Mouse (Mus musculus): ENCODE results near the gene Mgam. TPM values are rescaled to one million over a fixed set of nuclear protein-coding genes. Genes with fewer than 3 reads are reported as not detected.
"Not testable (repeated sequence)": the region's sequence is repeated elsewhere in the genome, so short reads cannot be mapped to it uniquely, and the experiment has no call there.

Gene Mgam
- polyA plus RNA-seq, 1 experiment from 2014 or later, result 0.51 TPM

- H3K4me2 ChIP-seq, result no peak overlapping the region
- H3K4me1 ChIP-seq (replicated peaks), result no peaks in the 10 kb centered on the region
- DNase-seq, result no peak
- H3K4me3 ChIP-seq (replicated peaks), result no peak overlapping the region
- no peak overlapping the region for H3K27ac ChIP-seq
- no peaks in the 10 kb centered on the region for H3K36me3 ChIP-seq
- no peaks in the 10 kb centered on the region for H3K27me3 ChIP-seq
- no peak overlapping the region for H3K9ac ChIP-seq
- no peaks in the 10 kb centered on the region for H3K9me3 ChIP-seq (replicated peaks)
- 65% methylated on average over 1 of the region's 1 CpGs for WGBS (ENCODE audit: insufficient replicate concordance)
- ATAC-seq (ENCODE audit: low read depth), result no peak
Observed at GRCm38 (mm10) chr6:40634640-40635071, 6.0 kb downstream of the Mgam start.

- H3K9me3 ChIP-seq (replicated peaks), result no peaks in the 10 kb centered on the region
- ATAC-seq (ENCODE audit: low read depth) (no peak), DNase-seq (no peak)
- no peak overlapping the region for H3K4me3 ChIP-seq (replicated peaks)
- H3K36me3 ChIP-seq, result no peaks in the 10 kb centered on the region
- H3K27me3 ChIP-seq, result no peaks in the 10 kb centered on the region
- no peaks in the 10 kb centered on the region for H3K4me1 ChIP-seq (replicated peaks)
- H3K4me2 ChIP-seq, result no peak overlapping the region
- no peak overlapping the region for H3K27ac ChIP-seq
- WGBS (ENCODE audit: insufficient replicate concordance), result 59% methylated on average over 6 of the region's 6 CpGs
- no peak overlapping the region for H3K9ac ChIP-seq
Observed at GRCm38 (mm10) chr6:40635559-40635958, 6.9 kb downstream of the Mgam start.

GRCm38 (mm10) chr6:40637755-40638154 is 9.1 kb downstream of the Mgam start:
- ATAC-seq (ENCODE audit: low read depth), result no peak
- Histone ChIP-seq H3K9me3 (replicated peaks) (no peaks in the 10 kb centered on the region), H3K9ac (no peak overlapping the region), H3K27me3 (no peaks in the 10 kb centered on the region), H3K27ac (no peak overlapping the region), H3K36me3 (no peaks in the 10 kb centered on the region), H3K4me3 (replicated peaks) (no peak overlapping the region), H3K4me1 (replicated peaks) (no peaks in the 10 kb centered on the region), H3K4me2 (no peak overlapping the region)
- DNase-seq, result no peak
- WGBS (ENCODE audit: insufficient replicate concordance), result 82% methylated on average over 5 of the region's 5 CpGs

- H3K27ac ChIP-seq, result no peak overlapping the region
- WGBS (ENCODE audit: insufficient replicate concordance), result 49% methylated on average over 8 of the region's 8 CpGs
- H3K4me3 ChIP-seq (replicated peaks), result no peak overlapping the region
- no peaks in the 10 kb centered on the region for H3K4me1 ChIP-seq (replicated peaks)
- no peaks in the 10 kb centered on the region for H3K27me3 ChIP-seq
- ATAC-seq (ENCODE audit: low read depth) (no peak), DNase-seq (no peak)
- H3K9me3 ChIP-seq (replicated peaks), result no peaks in the 10 kb centered on the region
- no peaks in the 10 kb centered on the region for H3K36me3 ChIP-seq
- H3K9ac ChIP-seq, result no peak overlapping the region
- no peak overlapping the region for H3K4me2 ChIP-seq
Observed at GRCm38 (mm10) chr6:40640710-40641538, 12.3 kb downstream of the Mgam start.

GRCm38 (mm10) chr6:40645701-40646100 is 17.1 kb downstream of the Mgam start:
- DNase-seq, result no peak
- whole genome bisulfite sequencing (ENCODE audit: insufficient replicate concordance), result 64% methylated on average over 8 of the region's 8 CpGs
- H3K4me1 ChIP-seq (replicated peaks), result no peaks in the 10 kb centered on the region

GRCm38 (mm10) chr6:40650953-40651352 is 22.3 kb downstream of the Mgam start:
- Histone ChIP-seq H3K4me2 (no peak overlapping the region), H3K9ac (no peak overlapping the region), H3K4me3 (replicated peaks) (no peak overlapping the region), H3K36me3 (no peaks in the 10 kb centered on the region), H3K4me1 (replicated peaks) (no peaks in the 10 kb centered on the region), H3K27ac (no peak overlapping the region), H3K27me3 (no peaks in the 10 kb centered on the region), H3K9me3 (replicated peaks) (no peaks in the 10 kb centered on the region)
- WGBS (ENCODE audit: insufficient replicate concordance), result 69% methylated on average over 1 of the region's 1 CpGs
- no peak for ATAC-seq (ENCODE audit: low read depth)
- DNase-seq, result no peak

More at GRCm38 (mm10) chr6:40645701-40646100, 17.1 kb downstream of the Mgam start:
- H3K9me3 ChIP-seq (replicated peaks), result no peaks in the 10 kb centered on the region
- H3K36me3 ChIP-seq, result no peaks in the 10 kb centered on the region
- no peak overlapping the region for H3K4me3 ChIP-seq (replicated peaks)
- H3K27me3 ChIP-seq, result no peaks in the 10 kb centered on the region
- H3K4me2 ChIP-seq, result no peak overlapping the region
- no peak overlapping the region for H3K27ac ChIP-seq
- H3K9ac ChIP-seq, result no peak overlapping the region
- no peak for ATAC-seq (ENCODE audit: low read depth)

- no peak for DNase-seq
- no peak overlapping the region for H3K4me2 ChIP-seq
- H3K27me3 ChIP-seq, result no peaks in the 10 kb centered on the region
- H3K36me3 ChIP-seq, result no peaks in the 10 kb centered on the region
- WGBS (ENCODE audit: insufficient replicate concordance), result 53% methylated on average over 2 of the region's 2 CpGs
- no peak overlapping the region for H3K4me3 ChIP-seq (replicated peaks)
- ATAC-seq (ENCODE audit: low read depth), result no peak
- no peak overlapping the region for H3K27ac ChIP-seq
- H3K9me3 ChIP-seq (replicated peaks), result no peaks in the 10 kb centered on the region
- H3K9ac ChIP-seq, result no peak overlapping the region
- H3K4me1 ChIP-seq (replicated peaks), result no peaks in the 10 kb centered on the region
Observed at GRCm38 (mm10) chr6:40660930-40661329, 32.3 kb downstream of the Mgam start.

GRCm38 (mm10) chr6:40689180-40689579 is 60.5 kb downstream of the Mgam start:
- Histone ChIP-seq H3K27ac (no peak overlapping the region), H3K4me3 (replicated peaks) (no peak overlapping the region), H3K4me1 (replicated peaks) (no peaks in the 10 kb centered on the region), H3K9me3 (replicated peaks) (no peaks in the 10 kb centered on the region), H3K27me3 (no peaks in the 10 kb centered on the region), H3K36me3 (no peaks in the 10 kb centered on the region), H3K4me2 (no peak overlapping the region), H3K9ac (no peak overlapping the region)
- DNase-seq, result peak; percentile 8
- ATAC-seq (ENCODE audit: low read depth), result no peak
- 6% methylated on average over 5 of the region's 5 CpGs for WGBS (ENCODE audit: insufficient replicate concordance)

GRCm38 (mm10) chr6:40692007-40692406 is 63.4 kb downstream of the Mgam start:
- H3K9ac ChIP-seq; ATAC-seq (ENCODE audit: low read depth); H3K9me3 ChIP-seq (replicated peaks); H3K27me3 ChIP-seq; DNase-seq; H3K27ac ChIP-seq; H3K36me3 ChIP-seq; H3K4me2 ChIP-seq; H3K4me1 ChIP-seq (replicated peaks); H3K4me3 ChIP-seq (replicated peaks): not testable (repeated sequence)
- WGBS (ENCODE audit: insufficient replicate concordance), result 54% methylated on average over 4 of the region's 4 CpGs

- not testable (repeated sequence) for H3K4me2 ChIP-seq; H3K27ac ChIP-seq; H3K9me3 ChIP-seq (replicated peaks); H3K9ac ChIP-seq; DNase-seq; H3K27me3 ChIP-seq; H3K4me3 ChIP-seq (replicated peaks); H3K36me3 ChIP-seq; H3K4me1 ChIP-seq (replicated peaks); ATAC-seq (ENCODE audit: low read depth)
- 61% methylated on average over 5 of the region's 5 CpGs for WGBS (ENCODE audit: insufficient replicate concordance)
Observed at GRCm38 (mm10) chr6:40713494-40713893, 84.9 kb downstream of the Mgam start.

- Histone ChIP-seq H3K36me3 (no peaks in the 10 kb centered on the region), H3K4me1 (replicated peaks) (no peaks in the 10 kb centered on the region), H3K4me3 (replicated peaks) (no peak overlapping the region), H3K9me3 (replicated peaks) (no peaks in the 10 kb centered on the region), H3K27ac (no peak overlapping the region), H3K4me2 (no peak overlapping the region), H3K9ac (no peak overlapping the region), H3K27me3 (no peaks in the 10 kb centered on the region)
- ATAC-seq (ENCODE audit: low read depth) (no peak), DNase-seq (no peak)
- WGBS (ENCODE audit: insufficient replicate concordance), result 64% methylated on average over 1 of the region's 1 CpGs
Observed at GRCm38 (mm10) chr6:40715705-40716104, 87.1 kb downstream of the Mgam start.

GRCm38 (mm10) chr6:40728506-40728905 is 99.9 kb downstream of the Mgam start:
- H3K9me3 ChIP-seq (replicated peaks); H3K27me3 ChIP-seq; H3K36me3 ChIP-seq; H3K27ac ChIP-seq; H3K4me3 ChIP-seq (replicated peaks); H3K4me2 ChIP-seq; DNase-seq; H3K9ac ChIP-seq; H3K4me1 ChIP-seq (replicated peaks); ATAC-seq (ENCODE audit: low read depth): not testable (repeated sequence)
- WGBS (ENCODE audit: insufficient replicate concordance), result 70% methylated on average over 4 of the region's 4 CpGs

All from liver, embryonic 13.5 days (tissue).